Mouse (Mus musculus) stomach, postnatal 0 days (tissue): Measurements from ENCODE around the gene Dpm2.

Source experiments
- CTCF ChIP-seq: IDR thresholded peaks from 2 replicates; pipeline ENCODE4 v1.5.1; 2016; ENCODE audit warnings: antibody characterized with exemption, low read depth, mild to moderate bottlenecking, moderate library complexity
- EP300 ChIP-seq: optimal IDR thresholded peaks from 2 replicates; pipeline ENCODE3; 2016; ENCODE audit warnings: antibody characterized with exemption

- no peak for TF ChIP-seq EP300
- no peak for TF ChIP-seq CTCF
These were observed 35.1 kb upstream of the Dpm2 start for GRCm38 (mm10) chr2:32535501-32535991.
